Mouse (Mus musculus): Measurements from ENCODE around the gene Aamp.

GRCm38 (mm10) chr1:74240311-74240710 lies 44.2 kb downstream of the Aamp start:
- TF ChIP-seq CTCF (IDR thresholded peaks at IDR 0.05; ENCODE audit: low read depth, low read length) = no peak
- no peak for TF ChIP-seq POLR2A (IDR thresholded peaks at IDR 0.05; ENCODE audit: extremely low read depth, insufficient read depth, low read length)
